Mouse (Mus musculus): ENCODE measurements at regions not wholly inside any gene's neighbourhood (a gene's known extent, or its start where the extent isn't known, plus 50 kb on each side); places are given as distances from the start of the nearest gene placed in this dataset.

- peak; percentile 63 for DNase-seq (ENCODE audit: extremely low read depth, insufficient read length, low spot score)
Observed at GRCm38 (mm10) chr8:116143687-116144573, 360.8 kb upstream of the Dynlrb2 start.

DNA sequence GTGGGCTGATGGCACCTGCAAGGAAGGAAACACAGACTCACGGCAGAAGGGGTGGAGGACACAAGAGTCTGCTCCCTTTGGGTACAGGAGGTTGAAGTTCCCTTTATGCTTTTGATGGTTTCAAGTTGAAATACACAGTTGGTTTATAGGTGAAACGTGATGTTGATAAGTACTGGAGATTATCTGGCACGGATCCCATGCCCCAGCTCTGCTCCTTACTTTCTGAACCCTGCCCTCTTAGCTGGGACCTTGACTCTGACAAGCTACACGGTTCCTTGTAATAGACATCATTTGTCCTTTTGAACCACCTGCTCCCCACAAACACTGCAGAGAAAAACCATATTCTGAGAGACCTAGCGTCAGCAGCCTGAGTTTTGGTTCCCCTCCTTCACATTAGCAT, 363.4 kb upstream of the Dynlrb2 start:
- DNase-seq (ENCODE audit: extremely low read depth, insufficient read length, low spot score), result no peak

DNA sequence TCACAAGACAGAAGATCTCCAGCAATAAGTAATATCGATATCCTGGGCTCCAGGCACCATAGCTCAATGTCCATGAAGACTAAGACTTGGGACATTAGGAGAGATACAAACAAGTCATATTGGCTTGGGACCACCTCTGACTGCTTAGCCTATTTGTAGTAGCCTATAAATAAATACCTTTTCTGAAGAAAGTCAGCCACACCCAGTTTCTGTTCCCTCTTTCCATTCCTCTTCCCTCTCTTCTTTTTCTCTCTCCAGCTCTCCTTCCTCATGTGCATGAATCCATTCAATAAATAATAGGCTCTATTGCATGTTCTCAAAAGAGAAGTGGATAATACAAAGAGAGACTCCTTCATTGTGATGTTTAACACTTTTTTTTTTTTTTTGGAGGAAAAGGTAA, 364.8 kb upstream of the Dynlrb2 start:
- no peak for DNase-seq (ENCODE audit: extremely low read depth, insufficient read length, low spot score)

GRCm38 (mm10) chr8:116137765-116138164, 367.0 kb upstream of the Dynlrb2 start:
- no peak for DNase-seq (ENCODE audit: extremely low read depth, insufficient read length, low spot score)

- no peak for DNase-seq (ENCODE audit: extremely low read depth, insufficient read length, low spot score)
Observed at GRCm38 (mm10) chr8:116133503-116133902, 371.3 kb upstream of the Dynlrb2 start.

DNA sequence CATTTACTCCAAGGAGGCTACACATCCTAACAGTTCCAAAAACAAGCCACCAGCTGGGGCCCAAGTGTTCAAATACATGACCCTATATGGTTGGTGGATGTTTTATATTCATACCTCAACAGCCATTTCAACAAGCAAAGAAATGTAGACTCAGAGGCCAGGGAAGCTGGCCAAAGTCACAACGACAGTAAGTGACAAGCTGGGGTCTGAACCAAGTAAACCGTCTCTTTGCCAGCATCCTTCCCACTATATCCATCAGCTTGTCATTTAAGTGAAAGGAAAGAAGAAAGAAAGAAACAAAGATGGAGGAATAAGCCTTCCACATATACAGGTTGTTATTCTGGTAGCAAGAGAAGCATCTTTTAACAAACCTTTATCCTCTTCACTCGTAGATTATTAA, 371.7 kb upstream of the Dynlrb2 start:
- DNase-seq (ENCODE audit: extremely low read depth, insufficient read length, low spot score), result no peak

DNA sequence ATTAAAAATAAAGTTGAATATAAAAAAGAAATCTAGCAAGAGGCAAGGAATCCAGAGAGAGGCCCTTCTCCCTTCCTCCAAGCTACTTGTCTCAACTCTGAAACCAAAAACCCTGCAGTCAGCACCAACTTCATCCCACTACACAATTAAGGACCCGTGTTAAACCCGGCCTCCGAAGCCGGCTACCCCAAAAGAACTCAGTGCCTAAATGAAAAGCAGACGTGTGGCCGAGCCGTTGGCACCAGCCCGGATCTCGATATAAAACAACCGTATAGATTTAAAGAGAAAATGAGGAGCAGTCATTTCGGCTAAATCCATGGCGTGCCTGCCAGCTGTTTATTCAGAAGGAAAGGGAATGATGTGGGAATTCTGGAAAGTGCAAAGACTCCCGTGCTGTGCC, 384.7 kb upstream of the Dynlrb2 start:
- no peak for DNase-seq (ENCODE audit: extremely low read depth, insufficient read length, low spot score)

GRCm38 (mm10) chr8:116117919-116118318, 386.9 kb upstream of the Dynlrb2 start:
- no peak for DNase-seq (ENCODE audit: extremely low read depth, insufficient read length, low spot score)

DNA sequence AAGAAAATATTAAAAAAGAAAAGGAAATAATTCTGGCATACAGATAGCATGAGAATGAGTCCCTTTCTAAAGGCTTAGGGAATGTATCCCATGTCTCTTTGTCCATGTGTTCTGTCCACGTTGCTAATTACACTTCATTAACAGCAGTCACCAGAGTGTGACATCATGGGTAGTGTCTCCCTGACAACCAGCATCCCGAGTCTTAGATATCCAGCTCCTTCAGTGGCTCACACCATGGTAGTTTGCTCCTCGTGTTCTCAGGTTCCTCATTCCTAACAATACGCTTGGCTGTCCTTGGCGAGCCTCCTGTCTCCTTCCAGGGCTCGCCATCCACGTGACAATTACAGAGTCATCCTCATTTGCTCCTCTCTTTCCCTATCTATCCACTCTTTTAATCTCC, 388.1 kb upstream of the Dynlrb2 start:
- no peak for DNase-seq (ENCODE audit: extremely low read depth, insufficient read length, low spot score)

DNA sequence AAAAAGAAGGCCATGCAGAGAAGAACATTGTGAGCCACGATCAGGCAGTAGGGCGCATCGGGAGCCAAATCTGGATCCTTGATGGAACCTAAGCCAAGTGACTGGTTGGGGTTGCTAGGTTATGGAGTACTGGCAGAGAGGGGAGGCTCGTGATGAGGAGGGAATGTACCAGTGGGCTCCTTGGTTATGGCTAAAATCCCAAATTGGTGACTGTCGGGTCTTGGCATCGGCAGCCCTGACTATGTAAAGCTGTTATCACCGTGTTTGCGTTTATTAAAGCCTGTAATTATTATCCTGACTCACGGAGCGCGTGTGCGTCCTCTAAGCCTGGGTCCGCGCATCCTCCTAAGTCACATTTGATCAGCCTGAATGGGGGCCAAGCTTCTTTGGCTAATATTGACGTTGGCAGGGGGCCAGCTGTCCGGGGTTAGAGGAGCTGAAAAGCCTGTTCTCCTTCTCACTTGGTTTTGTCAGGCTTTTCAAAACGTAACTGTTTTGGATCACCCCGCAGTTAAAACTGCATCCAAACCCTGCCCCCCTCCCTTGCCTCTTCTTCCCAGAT, 388.9 kb upstream of the Dynlrb2 start:
- peak; percentile 73 for DNase-seq (ENCODE audit: extremely low read depth, insufficient read length, low spot score)

- no peak for DNase-seq (ENCODE audit: extremely low read depth, insufficient read length, low spot score)
Observed at GRCm38 (mm10) chr8:116114978-116115377, 389.8 kb upstream of the Dynlrb2 start.

- peak; percentile 22 for DNase-seq (ENCODE audit: extremely low read depth, insufficient read length, low spot score)
Observed at GRCm38 (mm10) chr8:116114502-116114901, 390.3 kb upstream of the Dynlrb2 start.

DNA sequence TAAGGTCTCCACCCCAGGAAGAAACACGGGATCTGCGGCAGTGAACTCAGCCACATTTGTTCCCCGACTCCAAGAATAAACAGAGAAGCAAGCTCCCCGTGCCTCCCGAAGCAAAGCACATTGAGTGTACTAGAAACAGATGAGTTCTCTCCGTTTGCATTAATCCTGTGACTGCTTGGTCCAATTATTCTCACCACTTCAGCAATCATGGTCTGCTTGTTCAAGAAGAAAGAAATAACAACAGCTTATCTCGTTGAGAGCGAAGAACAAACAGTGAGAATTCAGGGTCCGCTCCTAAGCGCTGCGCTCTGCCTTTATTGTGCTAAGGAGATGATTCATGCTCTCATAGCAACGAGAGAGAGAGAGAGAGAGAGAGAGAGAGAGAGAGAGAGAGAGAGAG, 393.6 kb upstream of the Dynlrb2 start:
- DNase-seq (ENCODE audit: extremely low read depth, insufficient read length, low spot score), result no peak

GRCm38 (mm10) chr8:116096666-116097065, 389.1 kb upstream of the Maf start:
- DNase-seq (ENCODE audit: extremely low read depth, insufficient read length, low spot score), result no peak

DNA sequence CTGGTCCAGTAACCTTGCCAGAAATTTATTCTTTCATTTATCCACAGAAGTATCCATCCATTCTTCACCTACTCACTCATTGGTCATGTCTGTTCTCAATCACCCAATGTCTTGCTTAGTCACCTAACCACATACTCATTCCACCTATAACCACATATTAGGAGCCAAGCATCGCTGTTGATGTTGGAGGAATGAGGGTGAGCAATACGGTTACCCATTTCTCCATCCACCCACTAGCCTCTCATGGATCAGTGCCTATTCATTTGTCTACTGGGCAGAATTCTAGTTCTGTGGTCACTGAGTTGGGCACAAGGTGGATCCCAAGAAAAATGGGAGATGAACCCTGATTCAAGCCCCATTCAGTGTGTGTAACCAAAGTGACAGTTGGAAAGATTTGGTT, 375.6 kb upstream of the Maf start:
- peak; percentile 54 for DNase-seq (ENCODE audit: extremely low read depth, insufficient read length, low spot score)

- DNase-seq (ENCODE audit: extremely low read depth, insufficient read length, low spot score), result peak; percentile 57
Observed at GRCm38 (mm10) chr8:116078849-116079407, 371.3 kb upstream of the Maf start.

DNA sequence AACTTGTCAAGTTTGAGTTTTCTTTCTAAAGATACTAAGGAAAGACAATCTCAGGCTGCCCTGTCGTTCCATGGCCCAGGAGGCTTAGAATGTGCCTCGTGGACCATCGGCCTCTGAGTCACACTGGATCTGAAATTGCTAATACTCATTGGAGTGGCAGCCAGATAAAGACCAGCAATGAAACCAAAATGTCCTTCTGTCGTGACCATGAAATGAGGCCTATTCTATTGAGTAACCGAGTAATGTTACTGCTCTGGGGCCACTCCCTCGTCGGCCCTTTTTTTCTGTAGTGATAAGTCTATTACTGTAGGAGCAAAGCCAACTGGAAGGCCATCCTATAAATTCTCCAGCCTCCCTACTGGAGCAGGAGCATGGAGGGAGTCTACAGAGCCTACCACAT, 363.9 kb upstream of the Maf start:
- DNase-seq (ENCODE audit: extremely low read depth, insufficient read length, low spot score), result no peak

DNA sequence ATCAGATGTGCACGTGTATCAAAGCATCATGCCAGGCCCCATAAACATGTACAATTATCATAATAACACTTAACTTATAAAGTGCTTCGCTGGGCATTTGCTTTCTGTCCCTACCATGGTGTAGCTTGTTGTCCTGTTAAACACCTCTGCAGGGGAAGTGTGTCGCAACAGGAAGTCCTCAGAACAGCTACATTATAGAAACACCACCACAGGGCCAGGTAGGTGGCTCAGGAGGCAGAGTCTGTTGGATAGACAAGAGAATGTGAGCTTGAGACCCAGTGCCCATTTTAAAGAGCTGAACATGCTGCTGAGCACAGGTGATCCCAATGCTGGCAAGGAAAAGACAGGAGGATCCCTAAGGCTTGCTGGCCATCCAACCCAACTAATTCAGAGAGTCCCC, 361.9 kb upstream of the Maf start:
- no peak for DNase-seq (ENCODE audit: extremely low read depth, insufficient read length, low spot score)

GRCm38 (mm10) chr8:116067978-116068375, 360.4 kb upstream of the Maf start:
- DNase-seq (ENCODE audit: extremely low read depth, insufficient read length, low spot score), result no peak

GRCm38 (mm10) chr8:116067182-116067977, 359.8 kb upstream of the Maf start:
- no peak for DNase-seq (ENCODE audit: extremely low read depth, insufficient read length, low spot score)

GRCm38 (mm10) chr8:116065871-116066270, 358.3 kb upstream of the Maf start:
- no peak for DNase-seq (ENCODE audit: extremely low read depth, insufficient read length, low spot score)
